Mouse (Mus musculus) hindbrain, embryonic 16.5 days (tissue): ENCODE measurements around the gene Pnn. TPM values are rescaled to one million over a fixed set of nuclear protein-coding genes. Genes with fewer than 3 reads are reported as not detected.

Source experiments
- ATAC-seq: fragments of 200-750 bp; cut with Nextera tagmentation; 2 replicates; pipeline ENCODE4 v1.8.0; 2017; ENCODE audit warnings: moderate TSS enrichment, moderate library complexity
- H3K27ac ChIP-seq: fragments of 300-500 bp; sonication (generic); 2 replicates; pipeline ENCODE4 v1.5.1; 2014; ENCODE audit warnings: low read depth, mild to moderate bottlenecking, control low read depth, low read length, moderate library complexity
- H3K27me3 ChIP-seq: fragments of 300-500 bp; sonication (generic); replicated peaks from 2 replicates; pipeline ENCODE4 v1.6.1; 2014; ENCODE audit warnings: low read length; ENCODE audit not compliant: control insufficient read depth, insufficient read depth
- H3K36me3 ChIP-seq: fragments of 300-500 bp; sonication (generic); 2 replicates; pipeline ENCODE4 v1.6.1; 2014; ENCODE audit warnings: mild to moderate bottlenecking, low read length, moderate library complexity, mixed read lengths; ENCODE audit not compliant: control insufficient read depth, insufficient read depth
- H3K4me1 ChIP-seq: fragments of 300-500 bp; sonication (generic); 2 replicates; pipeline ENCODE4 v1.6.1; 2014; ENCODE audit warnings: low read depth, low read length; ENCODE audit not compliant: control insufficient read depth, insufficient read depth
- H3K4me2 ChIP-seq: fragments of 300-500 bp; sonication (generic); 2 replicates; pipeline ENCODE4 v1.6.1; 2014; ENCODE audit warnings: mild to moderate bottlenecking, low read length, control low read depth, moderate library complexity
- H3K4me3 ChIP-seq: fragments of 300-500 bp; sonication (generic); 2 replicates; pipeline ENCODE4 v1.5.1; 2014; ENCODE audit warnings: mild to moderate bottlenecking, low read length, control low read depth, moderate library complexity
- H3K9ac ChIP-seq: fragments of 300-500 bp; sonication (generic); 2 replicates; pipeline ENCODE4 v1.6.1; 2014; ENCODE audit warnings: low read depth, mild to moderate bottlenecking, control low read depth, low read length, moderate library complexity
- H3K9me3 ChIP-seq: fragments of 300-500 bp; sonication (generic); 2 replicates; pipeline ENCODE4 v1.6.1; 2014; ENCODE audit warnings: mild to moderate bottlenecking, low read length, moderate library complexity; ENCODE audit not compliant: control insufficient read depth
- WGBS: fragments of 180-500 bp; shearing (Covaris S2); extraction: QIAGEN DNeasy Blood & Tissue Kit; methylation state at CpG from one replicate; pipeline ENCODE4 v1.1.7; 2014; 5-methylcytosine and 5-hydroxymethylcytosine counted together
- polyA plus RNA-seq: library from polyadenylated mRNA; unstranded; fragments of >200 nt; fragmentation: Nextera tagmentation; extraction: Ambion mirVana; gene quantifications from 2 replicates; pipeline ENCODE4 v1.2.1, GENCODE M21; 2015

Gene Pnn
- polyA plus RNA-seq, 1 experiment from 2014 or later: 82.2 TPM

GRCm38 (mm10) chr12:59095104-59096025, 28.7 kb downstream of the Pnn start, which contains the start of gene Mia2:
Gene Mia2 (plus strand): TSS chr12:59095799.
- Histone ChIP-seq H3K36me3 (no peaks in the 10 kb centered on the region), H3K9ac (no peak within 1 kb of the TSS), H3K27me3 (no peaks in the 10 kb centered on the region), H3K4me3 (no peak within 1 kb of the TSS), H3K4me1 (no peaks in the 10 kb centered on the region), H3K4me2 (no peak within 1 kb of the TSS), H3K27ac (no peak within 1 kb of the TSS), H3K9me3 (no peaks in the 10 kb centered on the region)
- 83% methylated on average over 19 of the region's 19 CpGs for WGBS
- no peak for ATAC-seq

- no peak overlapping the region for H3K9ac ChIP-seq
- H3K27me3 ChIP-seq: no peaks in the 10 kb centered on the region
- no peaks in the 10 kb centered on the region for H3K4me1 ChIP-seq
- H3K4me2 ChIP-seq: no peak overlapping the region
- ATAC-seq: no peak
- no peak overlapping the region for H3K4me3 ChIP-seq
- H3K27ac ChIP-seq: no peak overlapping the region
- 80% methylated on average over 5 of the region's 5 CpGs for WGBS
- H3K36me3 ChIP-seq: no peaks in the 10 kb centered on the region
- no peaks in the 10 kb centered on the region for H3K9me3 ChIP-seq
Measured at GRCm38 (mm10) chr12:59104771-59105170, 38.1 kb downstream of the Pnn start.

- ATAC-seq: no peak
- WGBS: 79% methylated on average over 6 of the region's 6 CpGs
- Histone ChIP-seq H3K36me3 (no peaks in the 10 kb centered on the region), H3K27ac (no peak overlapping the region), H3K4me3 (no peak overlapping the region), H3K4me2 (no peak overlapping the region), H3K4me1 (no peaks in the 10 kb centered on the region), H3K9ac (no peak overlapping the region), H3K27me3 (no peaks in the 10 kb centered on the region), H3K9me3 (no peaks in the 10 kb centered on the region)
Measured at GRCm38 (mm10) chr12:59105914-59106313, 39.2 kb downstream of the Pnn start.

GRCm38 (mm10) chr12:59106491-59106890, 39.8 kb downstream of the Pnn start:
- ATAC-seq: no peak
- Histone ChIP-seq H3K27ac (no peak overlapping the region), H3K36me3 (no peaks in the 10 kb centered on the region), H3K4me2 (no peak overlapping the region), H3K27me3 (no peaks in the 10 kb centered on the region), H3K9me3 (no peaks in the 10 kb centered on the region), H3K4me3 (no peak overlapping the region), H3K4me1 (no peaks in the 10 kb centered on the region), H3K9ac (no peak overlapping the region)
- 90% methylated on average over 5 of the region's 5 CpGs for WGBS

- H3K9ac ChIP-seq: no peak overlapping the region
- H3K4me1 ChIP-seq: no peaks in the 10 kb centered on the region
- 91% methylated on average over 4 of the region's 4 CpGs for WGBS
- no peak overlapping the region for H3K4me3 ChIP-seq
- no peaks in the 10 kb centered on the region for H3K27me3 ChIP-seq
- H3K36me3 ChIP-seq: no peaks in the 10 kb centered on the region
- no peak overlapping the region for H3K4me2 ChIP-seq
- H3K27ac ChIP-seq: no peak overlapping the region
- ATAC-seq: no peak
- no peaks in the 10 kb centered on the region for H3K9me3 ChIP-seq
Measured at GRCm38 (mm10) chr12:59107926-59108325, 41.2 kb downstream of the Pnn start.

GRCm38 (mm10) chr12:59117184-59117583, 50.5 kb downstream of the Pnn start:
- WGBS: 87% methylated on average over 3 of the region's 3 CpGs
- Histone ChIP-seq H3K4me2 (no peak overlapping the region), H3K4me1 (no peaks in the 10 kb centered on the region), H3K9ac (no peak overlapping the region), H3K27me3 (no peaks in the 10 kb centered on the region), H3K9me3 (no peaks in the 10 kb centered on the region), H3K4me3 (no peak overlapping the region), H3K27ac (no peak overlapping the region), H3K36me3 (no peaks in the 10 kb centered on the region)
- ATAC-seq: no peak

Other genes with a start within 250 kb of the Pnn start
- gene Sec23a, start 54.9 kb upstream of the Pnn start, polyA plus RNA-seq: 106 and 108 TPM in 2 replicates
- 13.5 and 14.1 TPM in 2 replicates for gene Gemin2, start 53.5 kb upstream of the Pnn start, polyA plus RNA-seq
- 150 and 173 TPM in 2 replicates for gene Trappc6b, start 5.4 kb upstream of the Pnn start, polyA plus RNA-seq
- 32.8 and 33.7 TPM in 2 replicates for gene Mia2, start 28.9 kb downstream of the Pnn start, polyA plus RNA-seq
- 3.9 and 5.1 TPM in 2 replicates for gene Fbxo33, start 152.8 kb downstream of the Pnn start, polyA plus RNA-seq